Mouse (Mus musculus) layer of hippocampus, postnatal 14 days (tissue): ENCODE data around the gene Wdr24. TPM values are rescaled to one million over a fixed set of nuclear protein-coding genes. Genes with fewer than 3 reads are reported as not detected.

Experiments used
- DNase-seq, 2 experiments: peaks; one replicate each; pipeline ENCODE4 v3.0.0; 2021 to 2022; ENCODE audit warnings: low spot score in 2 of 2, mixed read lengths in 1 of 2
- microRNA-seq, 2 experiments: library from miRNA; unstranded; fragments of <30 nt; microRNA quantifications; one replicate each; pipeline ENCODE4 v1.2.0; 2021
- total RNA-seq, 2 experiments: library from RNA; stranded (reverse); gene quantifications; 2 replicates each; pipeline ENCODE4 v1.2.3; 2021

Wdr24 gene
- total RNA-seq, 2 experiments from 2014 or later = 21.7 to 23.4 TPM

- DNase-seq = peak; percentile 91 to 93
Measured at GRCm38 (mm10) chr17:25875171-25876136, 52.0 kb downstream of the Wdr24 start.

- no peak for DNase-seq
Measured at GRCm38 (mm10) chr17:25876347-25876915, 53.0 kb downstream of the Wdr24 start.

GRCm38 (mm10) chr17:25877025-25877424 lies 53.6 kb downstream of the Wdr24 start:
- DNase-seq = no peak

- no peak for DNase-seq
Measured at GRCm38 (mm10) chr17:25877741-25878610, 54.5 kb downstream of the Wdr24 start.

Small RNA genes within 50 kb of the gene (microRNA-seq; reads per million reads assigned to microRNA genes)
- gene Mir3082 = 1.6 to 3.4 reads per million in 2 experiments
- gene Mir6966 = 1.4 to 1.8 reads per million in 2 experiments

Other genes with a start within 250 kb of the Wdr24 start
- 10 to 100 TPM; 26.2 to 27.2 TPM for gene Lmf1, start 244.5 kb upstream of the Wdr24 start, total RNA-seq
- gene Gng13, start 106.5 kb upstream of the Wdr24 start, total RNA-seq = 100 to 1,000 TPM in 1 of 2 experiments, 10 to 100 TPM in 1; 78.0 to 103 TPM
- 1 to 10 TPM; 3.1 to 3.3 TPM for gene Chtf18, start 96.2 kb upstream of the Wdr24 start, total RNA-seq
- 10 to 100 TPM; 29.9 to 32.8 TPM for gene Rpusd1, start 96.0 kb upstream of the Wdr24 start, total RNA-seq
- gene Mslnl, start 87.6 kb upstream of the Wdr24 start, total RNA-seq = under 1 TPM in 1 of 2 experiments, not detected in 1; 0.12 TPM
- gene Msln, start 69.2 kb upstream of the Wdr24 start, total RNA-seq = 1 to 10 TPM; 1.2 to 1.8 TPM
- gene Narfl, start 49.9 kb upstream of the Wdr24 start, total RNA-seq = 10 to 100 TPM; 27.6 to 35.3 TPM
- gene Haghl, start 38.0 kb upstream of the Wdr24 start, total RNA-seq = 100 to 1,000 TPM; 125 to 128 TPM
- gene Ccdc78, start 37.0 kb upstream of the Wdr24 start, total RNA-seq = under 1 TPM in 1 of 2 experiments, not detected in 1; 0.30 TPM
- 10 to 100 TPM; 80.2 to 80.3 TPM for gene Fam173a, start 30.7 kb upstream of the Wdr24 start, total RNA-seq
- gene AC134908.4, start 28.0 kb upstream of the Wdr24 start, total RNA-seq = not detected
- 10 to 100 TPM; 82.0 to 86.9 TPM for gene Metrn, start 26.5 kb upstream of the Wdr24 start, total RNA-seq
- gene Fbxl16, start 14.5 kb upstream of the Wdr24 start, total RNA-seq = 100 to 1,000 TPM; 414 to 418 TPM
- 10 to 100 TPM; 64.3 to 65.0 TPM for gene Jmjd8, start 5.2 kb downstream of the Wdr24 start, total RNA-seq
- gene Stub1, start 9.8 kb downstream of the Wdr24 start, total RNA-seq = 100 to 1,000 TPM; 155 to 157 TPM
- 10 to 100 TPM; 84.4 to 97.5 TPM for gene Rhbdl1, start 13.7 kb downstream of the Wdr24 start, total RNA-seq
- 10 to 100 TPM; 26.7 to 31.1 TPM for gene Gm20683, start 18.1 kb downstream of the Wdr24 start, total RNA-seq
- 10 to 100 TPM; 95.6 to 97.8 TPM for gene Rhot2, start 21.2 kb downstream of the Wdr24 start, total RNA-seq
- gene Wdr90, start 37.9 kb downstream of the Wdr24 start, total RNA-seq = 10 to 100 TPM; 24.0 to 25.8 TPM
- 10 to 100 TPM; 29.2 to 39.0 TPM for gene Mcrip2, start 45.1 kb downstream of the Wdr24 start, total RNA-seq
- gene Mettl26, start 51.4 kb downstream of the Wdr24 start, total RNA-seq = 10 to 100 TPM; 39.3 to 44.7 TPM
- 1 to 10 TPM; 1.8 to 2.3 TPM for gene Wfikkn1, start 57.2 kb downstream of the Wdr24 start, total RNA-seq
- 10 to 100 TPM; 48.6 to 52.2 TPM for gene Rab40c, start 96.1 kb downstream of the Wdr24 start, total RNA-seq
- 100 to 1,000 TPM; 160 to 168 TPM for gene Pigq, start 121.3 kb downstream of the Wdr24 start, total RNA-seq
- not detected for gene Nhlrc4, start 121.3 kb downstream of the Wdr24 start, total RNA-seq
- gene A930017K11Rik, start 128.9 kb downstream of the Wdr24 start, total RNA-seq = under 1 TPM in 1 of 2 experiments, not detected in 1; 0.14 TPM
- 10 to 100 TPM; 44.4 to 46.2 TPM for gene Capn15, start 162.2 kb downstream of the Wdr24 start, total RNA-seq
- 10 to 100 TPM; 82.3 to 85.1 TPM for gene Rab11fip3, start 245.9 kb downstream of the Wdr24 start, total RNA-seq